20 mouse cellular contexts compared by ENCODE assay signal in genomic region chr13:73833809-73834208, GRCm38 (mm10). TPM values are rescaled to one million over a fixed set of nuclear protein-coding genes. Genes with fewer than 3 reads are reported as not detected.
DNase-seq lines count a peak whose midpoint lies in the region; ATAC-seq lines count a peak whose summit lies in the region.
"Had no signal": no experiment of that assay in that cellular context is flagged by ENCODE, and none has a peak within 500 bp of the region (broad histone marks: within the 10 kb centered on the region; RNA-seq: fewer than 3 reads in every experiment).

No protein-coding gene starts in this region.

- 65% methylated on average over 12 of the region's 12 CpGs for WGBS in forebrain, embryonic 10.5 days
- 80% methylated on average over 12 of the region's 12 CpGs for WGBS in forebrain, embryonic 14.5 days
- WGBS in kidney, embryonic 16.5 days: 18% methylated on average over 12 of the region's 12 CpGs
- 59% methylated on average over 12 of the region's 12 CpGs for WGBS in neural tube, embryonic 13.5 days

- peaks cover 22% of the 10 kb centered on the region for H3K4me1 ChIP-seq in forebrain, embryonic 10.5 days
- H3K4me1 ChIP-seq in forebrain, embryonic 14.5 days (ENCODE audit: control insufficient read depth, insufficient read depth, low read length): no peaks in the 10 kb centered on the region
- H3K4me1 ChIP-seq in kidney, embryonic 16.5 days (ENCODE audit: insufficient read depth, low read length): peaks cover 30% of the 10 kb centered on the region
- H3K4me1 ChIP-seq in neural tube, embryonic 13.5 days (replicated peaks): peaks cover 25% of the 10 kb centered on the region; the same call in 1 of the 2 replicates

- H3K9me3 ChIP-seq in forebrain, embryonic 10.5 days: no peaks in the 10 kb centered on the region
- no peaks in the 10 kb centered on the region for H3K9me3 ChIP-seq in forebrain, embryonic 14.5 days (replicated peaks; ENCODE audit: control insufficient read depth, low read length)
- no peaks in the 10 kb centered on the region for H3K9me3 ChIP-seq in kidney, embryonic 16.5 days (ENCODE audit: low read length)
- no peaks in the 10 kb centered on the region for H3K9me3 ChIP-seq in neural tube, embryonic 13.5 days
- H3K9me3 ChIP-seq: midbrain, embryonic 13.5 days; neural tube, embryonic 12.5 days had no signal

- no peak overlapping the region for H3K9ac ChIP-seq in forebrain, embryonic 14.5 days (ENCODE audit: low read length)
- no peak overlapping the region for H3K9ac ChIP-seq in kidney, embryonic 16.5 days (replicated peaks; ENCODE audit: low read length)
- H3K9ac ChIP-seq in neural tube, embryonic 13.5 days: no peak overlapping the region
- H3K9ac ChIP-seq: midbrain, embryonic 13.5 days; neural tube, embryonic 12.5 days had no signal

- H3K27me3 ChIP-seq in forebrain, embryonic 10.5 days (ENCODE audit: poor library complexity, severe bottlenecking): no peaks in the 10 kb centered on the region
- no peaks in the 10 kb centered on the region for H3K27me3 ChIP-seq in forebrain, embryonic 14.5 days (replicated peaks; ENCODE audit: control insufficient read depth, insufficient read depth, low read length)
- no peaks in the 10 kb centered on the region for H3K27me3 ChIP-seq in kidney, embryonic 16.5 days (ENCODE audit: insufficient read depth, low read length)
- no peaks in the 10 kb centered on the region for H3K27me3 ChIP-seq in neural tube, embryonic 13.5 days
- H3K27me3 ChIP-seq: neural tube, embryonic 12.5 days; Patski had no signal

- H3K36me3 ChIP-seq in forebrain, embryonic 10.5 days (replicated peaks): no peaks in the 10 kb centered on the region
- no peaks in the 10 kb centered on the region for H3K36me3 ChIP-seq in forebrain, embryonic 14.5 days (ENCODE audit: control insufficient read depth, insufficient read depth, low read length)
- H3K36me3 ChIP-seq in kidney, embryonic 16.5 days (ENCODE audit: insufficient read depth, low read length): no peaks in the 10 kb centered on the region
- H3K36me3 ChIP-seq in neural tube, embryonic 13.5 days: no peaks in the 10 kb centered on the region
- H3K36me3 ChIP-seq: midbrain, embryonic 13.5 days; neural tube, embryonic 12.5 days had no signal

- DNase-seq in forebrain, embryonic 10.5 days (ENCODE audit: extremely low spot score, low spot score): peak; percentile 30
- no peak for DNase-seq in forebrain, embryonic 14.5 days (ENCODE audit: low spot score)
- DNase-seq in kidney, adult 18-20 months: no peak
- DNase-seq in forelimb bud, embryonic 11.5 days (ENCODE audit: low read depth, low spot score): peak; percentile 95
- DNase-seq in left cerebral cortex, postnatal 25 days (ENCODE audit: low spot score in 2 of 2): no peak
- no peak for DNase-seq in left cerebral cortex, postnatal 36 days (ENCODE audit: low spot score in 2 of 2)
- DNase-seq: cerebellum, adult 18-20 months; heart, adult 18-20 months; heart, postnatal 4 days; kidney, adult 8-10 months; lung, postnatal 36 days; retina, postnatal 1 day; spleen, adult 18-20 months had no signal

- H3K4me3 ChIP-seq in forebrain, embryonic 10.5 days: no peak overlapping the region
- no peak overlapping the region for H3K4me3 ChIP-seq in forebrain, embryonic 14.5 days (ENCODE audit: low read depth, low read length)
- no peak overlapping the region for H3K4me3 ChIP-seq in kidney, embryonic 16.5 days (ENCODE audit: low read length)
- H3K4me3 ChIP-seq in neural tube, embryonic 13.5 days: no peak overlapping the region
- H3K4me3 ChIP-seq: layer of hippocampus, adult 2 months; midbrain, embryonic 13.5 days; neural tube, embryonic 12.5 days had no signal

- no peak for ATAC-seq in forebrain, embryonic 14.5 days
- no peak for ATAC-seq in kidney, embryonic 16.5 days (ENCODE audit: low FRiP score, low TSS enrichment)
- ATAC-seq in neural tube, embryonic 13.5 days (ENCODE audit: low read depth): no peak
- ATAC-seq: forebrain, embryonic 16.5 days; midbrain, embryonic 13.5 days; Patski had no signal

- H3K4me2 ChIP-seq in forebrain, embryonic 14.5 days (ENCODE audit: low read length): no peak overlapping the region
- H3K4me2 ChIP-seq in kidney, embryonic 16.5 days (replicated peaks; ENCODE audit: low read depth, low read length): no peak overlapping the region
- no peak overlapping the region for H3K4me2 ChIP-seq in neural tube, embryonic 13.5 days
- H3K4me2 ChIP-seq: midbrain, embryonic 13.5 days; neural tube, embryonic 12.5 days had no signal

- intact Hi-C loops in left cerebral cortex, postnatal 25 days (cut with DNase I): no loop called here
- intact Hi-C loops in left cerebral cortex, postnatal 36 days (cut with DNase I): no loop called here

- peak overlapping the region; percentile 71 for H3K27ac ChIP-seq in forebrain, embryonic 10.5 days
- H3K27ac ChIP-seq in forebrain, embryonic 14.5 days (ENCODE audit: low read depth, low read length): no peak overlapping the region
- H3K27ac ChIP-seq in kidney, embryonic 16.5 days (ENCODE audit: low read length): peak overlapping the region; percentile 10; the same call in 1 of the 2 replicates
- H3K27ac ChIP-seq in neural tube, embryonic 13.5 days (replicated peaks): 0 out of 2 replicates have a peak overlapping the region, but pooled peaks have one; percentile 33
- H3K27ac ChIP-seq: layer of hippocampus, adult 2 months; midbrain, embryonic 13.5 days; neural tube, embryonic 12.5 days had no signal

RNA-seq across cellular contexts. Expression of gene Nkd2, which starts 13.6 kb away (rescaled TPM):
- polyA plus RNA-seq in forebrain, embryonic 10.5 days (2016; fragmentation: Nextera tagmentation; extraction: Ambion mirVana): 15.9 and 16.3 TPM in 2 replicates
- polyA plus RNA-seq in forebrain, embryonic 14.5 days (2014; fragmentation: Nextera tagmentation; extraction: Ambion mirVana): 6.2 and 8.5 TPM in 2 replicates
- 7.8 and 8.2 TPM in 2 replicates for polyA plus RNA-seq in kidney, embryonic 16.5 days (2015; fragmentation: Nextera tagmentation; extraction: Ambion mirVana)
- polyA plus RNA-seq in neural tube, embryonic 13.5 days (2015; fragmentation: Nextera tagmentation; extraction: Ambion mirVana): 8.7 and 9.8 TPM in 2 replicates
- total RNA-seq in left cerebral cortex, postnatal 25 days (2021): 1 to 10 TPM; 2.2 to 2.6 TPM
- 1 to 10 TPM; 2.4 to 3.2 TPM for total RNA-seq in left cerebral cortex, postnatal 36 days (2021)

Comparison
In these comparisons a context has a peak if more than half of its experiments do, and no peak if none do; other contexts are left out.
1. DNase-seq: peak in forebrain, embryonic 10.5 days (single experiment) and forelimb bud, embryonic 11.5 days (single experiment); none in forebrain, embryonic 14.5 days (single experiment), kidney, adult 18-20 months (single experiment), left cerebral cortex, postnatal 25 days (0 of 2) and left cerebral cortex, postnatal 36 days (0 of 2).